Mouse (Mus musculus) cortical plate, adult 2 months (tissue): ENCODE measurements around the gene Spsb2. TPM values are rescaled to one million over a fixed set of nuclear protein-coding genes. Genes with fewer than 3 reads are reported as not detected.

Experiments
- H3K27ac ChIP-seq: fragments of 200-500 bp; 2 replicates; pipeline ENCODE4 v1.5.1; 2012; ENCODE audit warnings: low read length, control low read depth, inconsistent platforms; ENCODE audit not compliant: insufficient read depth
- H3K4me1 ChIP-seq: fragments of 200-500 bp; 2 replicates; pipeline ENCODE4 v1.6.1; 2011; ENCODE audit warnings: low read length; ENCODE audit not compliant: control insufficient read depth, insufficient read depth
- H3K4me3 ChIP-seq: fragments of 200-500 bp; 2 replicates; pipeline ENCODE4 v1.5.1; 2011; ENCODE audit warnings: mild to moderate bottlenecking, low read length, control low read depth; ENCODE audit not compliant: insufficient read depth
- CTCF ChIP-seq: fragments of 200-500 bp; IDR thresholded peaks from 2 replicates; pipeline ENCODE4 v1.5.1; 2011; ENCODE audit warnings: mild to moderate bottlenecking, control low read depth, low read length; ENCODE audit not compliant: insufficient read depth; ENCODE audit errors: extremely low read depth
- POLR2A ChIP-seq: fragments of 200-500 bp; IDR thresholded peaks from 2 replicates; pipeline ENCODE4 v1.6.1; 2011; ENCODE audit warnings: mild to moderate bottlenecking, low read length, control low read depth; ENCODE audit not compliant: insufficient read depth; ENCODE audit errors: extremely low read depth
- polyA plus RNA-seq: library from polyadenylated mRNA; depleted of rRNA; stranded (reverse); fragments of >200 nt; gene quantifications from 2 replicates; pipeline ENCODE4 v1.2.3, GENCODE M21; 2012; rRNA removed

Gene Spsb2
- polyA plus RNA-seq: 4.4 and 4.8 TPM in 2 replicates

GRCm38 (mm10) chr6:124808358-124809012, at the start of gene Spsb2:
Gene Spsb2, plus strand, starts transcription at chr6:124808661.
- TF ChIP-seq CTCF (no peak), POLR2A (no peak)
- Histone ChIP-seq H3K4me3 (peak within 1 kb of the TSS; percentile 37), H3K4me1 (peaks cover 7% of the 10 kb centered on the region; the same call in 1 of the 2 replicates), H3K27ac (peak within 1 kb of the TSS; percentile 41)

- Histone ChIP-seq H3K4me1 (peaks cover 4% of the 10 kb centered on the region), H3K27ac (peak overlapping the region; percentile 20), H3K4me3 (no peak overlapping the region)
- TF ChIP-seq POLR2A (no peak), CTCF (no peak)
Measured at GRCm38 (mm10) chr6:124758849-124759232, 49.6 kb upstream of the Spsb2 start.

DNA sequence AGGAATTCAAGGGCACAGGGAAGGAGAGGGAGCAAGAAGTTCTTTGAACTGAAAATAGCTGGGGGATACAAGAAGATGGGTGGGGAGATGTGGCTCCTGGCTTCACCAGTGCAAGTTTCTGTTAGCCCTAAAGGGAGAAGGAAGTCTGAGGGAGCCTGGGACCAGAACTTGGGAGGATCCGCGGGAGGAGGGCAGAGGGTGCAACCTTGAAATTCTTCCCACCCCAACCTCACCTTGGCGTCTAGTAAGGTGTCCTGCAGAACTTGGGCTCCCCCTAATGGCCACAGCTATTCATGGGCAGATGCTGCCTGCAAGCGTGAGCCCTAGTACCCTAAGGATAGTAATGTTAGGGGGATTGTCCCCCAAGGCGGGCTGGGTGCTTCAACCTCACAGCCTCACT, 49.2 kb upstream of the Spsb2 start:
- TF ChIP-seq CTCF: peak; percentile 90
- peak; percentile 68; the same call in 1 of the 2 replicates for TF ChIP-seq POLR2A
- Histone ChIP-seq H3K27ac (peak overlapping the region; percentile 20; the same call in 1 of the 2 replicates), H3K4me3 (no peak overlapping the region), H3K4me1 (peaks cover 4% of the 10 kb centered on the region)

- no peaks in the 10 kb centered on the region for H3K4me1 ChIP-seq
- TF ChIP-seq POLR2A (peak; percentile 15; the same call in 1 of the 2 replicates), CTCF (no peak)
- H3K4me3 ChIP-seq: no peak overlapping the region
- H3K27ac ChIP-seq: no peak overlapping the region
Measured at GRCm38 (mm10) chr6:124765951-124766350, 42.5 kb upstream of the Spsb2 start.

- peak overlapping the region; percentile 96 for H3K4me3 ChIP-seq
- no peaks in the 10 kb centered on the region for H3K4me1 ChIP-seq
- TF ChIP-seq CTCF (no peak), POLR2A (no peak)
- H3K27ac ChIP-seq: no peak overlapping the region
Measured at GRCm38 (mm10) chr6:124767536-124767919, 40.9 kb upstream of the Spsb2 start.

DNA sequence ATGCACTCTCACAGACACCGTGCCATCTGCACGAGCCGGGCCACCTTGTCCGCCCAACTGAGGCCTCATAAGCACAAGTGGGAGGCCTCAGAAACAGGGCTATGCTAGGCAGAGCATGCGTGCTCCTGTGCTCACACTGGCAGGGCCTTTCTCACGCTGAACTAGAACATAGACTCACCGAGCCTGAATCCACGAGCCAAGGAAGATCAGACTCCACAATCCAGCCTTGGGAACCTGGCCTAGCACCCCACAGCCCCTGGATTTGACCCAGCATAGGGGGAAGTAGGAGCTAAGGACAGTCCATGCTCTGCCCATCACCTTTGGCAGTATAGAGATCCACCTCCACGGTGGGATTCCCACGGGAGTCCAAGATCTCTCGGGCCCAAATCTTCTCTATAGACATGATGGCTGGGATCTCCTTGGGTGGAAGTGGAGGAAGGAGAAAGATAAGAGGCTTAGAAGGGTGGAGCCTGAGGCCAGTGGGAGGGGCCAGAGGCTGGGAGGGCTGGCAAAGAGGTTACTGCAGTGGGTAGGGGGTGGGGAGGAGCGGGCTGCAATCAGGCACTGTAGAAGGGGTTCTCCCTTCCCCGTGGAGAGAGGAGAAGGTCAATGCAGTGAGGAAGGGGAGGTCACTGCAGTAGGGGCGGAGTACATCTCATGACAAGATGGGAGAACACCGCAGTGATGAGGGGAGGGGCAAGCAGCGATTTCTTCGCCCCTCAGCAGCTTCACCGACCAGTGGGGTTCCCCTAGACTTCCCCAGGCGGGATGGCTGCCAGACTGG, 40.3 kb upstream of the Spsb2 start:
- peak overlapping the region; percentile 96 for H3K4me3 ChIP-seq
- no peaks in the 10 kb centered on the region for H3K4me1 ChIP-seq
- H3K27ac ChIP-seq: peak overlapping the region; percentile 73
- TF ChIP-seq POLR2A: peak; percentile 74; the same call in 1 of the 2 replicates
- no peak for TF ChIP-seq CTCF

- Histone ChIP-seq H3K4me3 (peak overlapping the region; percentile 96), H3K27ac (peak overlapping the region; percentile 73), H3K4me1 (no peaks in the 10 kb centered on the region)
- TF ChIP-seq POLR2A (no peak), CTCF (no peak)
Measured at GRCm38 (mm10) chr6:124768704-124769044, 39.8 kb upstream of the Spsb2 start.

DNA sequence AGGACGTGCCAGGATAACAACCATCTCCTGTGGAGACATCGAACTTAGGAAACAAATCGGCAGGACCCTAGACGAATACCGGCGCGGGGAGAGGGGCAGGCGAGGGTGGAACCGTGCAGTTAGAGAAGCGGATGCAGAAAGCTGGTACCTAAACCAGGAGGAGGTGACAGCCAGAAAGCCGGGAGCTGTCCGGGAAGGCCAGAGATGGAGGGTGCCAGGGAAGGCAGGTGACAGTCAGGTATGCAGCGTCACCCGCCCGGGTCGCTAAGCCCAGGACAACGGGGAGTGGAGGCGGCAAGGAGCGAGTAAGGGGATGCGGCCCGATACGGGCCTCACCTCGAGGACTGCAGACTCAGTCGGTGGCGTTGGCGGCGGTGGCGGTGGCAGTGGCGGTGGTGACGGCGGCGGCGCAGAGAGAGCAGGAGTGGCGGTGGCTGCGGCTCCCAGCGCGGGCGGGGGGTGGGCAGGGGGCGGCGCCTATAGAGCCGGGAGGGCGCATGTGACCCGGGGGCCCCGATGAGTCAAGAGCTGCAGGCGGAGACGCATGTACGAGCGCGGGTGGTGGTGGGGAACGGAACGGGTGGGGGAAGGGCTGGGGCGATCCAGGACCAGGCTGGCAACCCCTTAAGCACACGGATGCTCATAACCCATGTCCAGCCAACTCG, 39.2 kb upstream of the Spsb2 start, which contains the start of gene Eno2:
TSS of gene Eno2 (minus strand) at position 573 of the 665 bp plus-strand sequence.
- no peaks in the 10 kb centered on the region for H3K4me1 ChIP-seq
- H3K27ac ChIP-seq: peak within 1 kb of the TSS; percentile 73
- no peak for TF ChIP-seq CTCF
- TF ChIP-seq POLR2A: peak; percentile 58; the same call in 1 of the 2 replicates
- peak within 1 kb of the TSS; percentile 96 for H3K4me3 ChIP-seq

- peak overlapping the region; percentile 61 for H3K27ac ChIP-seq
- H3K4me1 ChIP-seq: no peaks in the 10 kb centered on the region
- no peak for TF ChIP-seq POLR2A
- no peak for TF ChIP-seq CTCF
- peak overlapping the region; percentile 96 for H3K4me3 ChIP-seq
Measured at GRCm38 (mm10) chr6:124770013-124770412, 38.4 kb upstream of the Spsb2 start.
